Mouse (Mus musculus) heart, postnatal 0 days (tissue): ENCODE measurements at regions not wholly inside any gene's neighbourhood (a gene's known extent, or its start where the extent isn't known, plus 50 kb on each side); places are given as distances from the start of the nearest gene placed in this dataset.

Experiments
- ATAC-seq: fragments of 200-750 bp; cut with Nextera tagmentation; 2 replicates; pipeline ENCODE4 v1.8.0; 2017; ENCODE audit warnings: low read depth, moderate number of reproducible peaks, moderate library complexity; ENCODE audit not compliant: insufficient read depth
- DNase-seq: peaks from one replicate; pipeline ENCODE4 v3.0.0-alpha.2; 2016; ENCODE audit warnings: low spot score
- H3K27ac ChIP-seq: fragments of 300-500 bp; sonication (generic); 2 replicates; pipeline ENCODE4 v1.5.1; 2014; ENCODE audit warnings: low read depth, mild to moderate bottlenecking
- H3K27me3 ChIP-seq: fragments of 300-500 bp; sonication (generic); 2 replicates; pipeline ENCODE4 v1.6.1; 2014; ENCODE audit warnings: low read length, mixed read lengths; ENCODE audit not compliant: control insufficient read depth, insufficient read depth
- H3K36me3 ChIP-seq: fragments of 300-500 bp; sonication (generic); replicated peaks from 2 replicates; pipeline ENCODE4 v1.6.1; 2014; ENCODE audit warnings: low read length, mixed read lengths; ENCODE audit not compliant: control insufficient read depth, insufficient read depth
- H3K4me1 ChIP-seq: fragments of 300-500 bp; sonication (generic); 2 replicates; pipeline ENCODE4 v1.6.1; 2014; ENCODE audit warnings: antibody characterized with exemption; ENCODE audit not compliant: control insufficient read depth, insufficient read depth
- H3K4me2 ChIP-seq: fragments of 300-500 bp; sonication (generic); 2 replicates; pipeline ENCODE4 v1.6.1; 2014; ENCODE audit warnings: low read depth, mild to moderate bottlenecking, low read length, moderate library complexity
- H3K4me3 ChIP-seq: fragments of 300-500 bp; sonication (generic); 2 replicates; pipeline ENCODE4 v1.5.1; 2014; ENCODE audit warnings: low read depth, low read length
- H3K9ac ChIP-seq: fragments of 300-500 bp; sonication (generic); replicated peaks from 2 replicates; pipeline ENCODE4 v1.6.1; 2014; ENCODE audit warnings: low read depth, low read length, mixed read lengths
- H3K9me3 ChIP-seq: fragments of 300-500 bp; sonication (generic); replicated peaks from 2 replicates; pipeline ENCODE4 v1.6.1; 2016; ENCODE audit warnings: low read length; ENCODE audit not compliant: control insufficient read depth
- CTCF ChIP-seq: IDR thresholded peaks from 2 replicates; pipeline ENCODE4 v1.5.1; 2016; ENCODE audit warnings: antibody characterized with exemption, control low read depth, low read depth
- EP300 ChIP-seq: IDR thresholded peaks from 2 replicates; pipeline ENCODE4 v1.6.1; 2016; ENCODE audit warnings: antibody characterized with exemption, low read depth
- WGBS: fragments of 180-500 bp; shearing (Covaris S2); extraction: QIAGEN DNeasy Blood & Tissue Kit; methylation state at CpG from one replicate; pipeline ENCODE4 v1.1.7; 2014; 5-methylcytosine and 5-hydroxymethylcytosine counted together

- no peak overlapping the region for H3K9ac ChIP-seq
- H3K27ac ChIP-seq, result no peak overlapping the region
- H3K4me3 ChIP-seq, result no peak overlapping the region
- no peak for TF ChIP-seq EP300
- TF ChIP-seq CTCF, result no peak
- no peak overlapping the region for H3K4me2 ChIP-seq
- no peaks in the 10 kb centered on the region for H3K9me3 ChIP-seq
- peak; percentile 5 for DNase-seq
- 59% methylated on average over 6 of the region's 6 CpGs for WGBS
- no peaks in the 10 kb centered on the region for H3K4me1 ChIP-seq
- no peaks in the 10 kb centered on the region for H3K36me3 ChIP-seq
- no peaks in the 10 kb centered on the region for H3K27me3 ChIP-seq
- no peak for ATAC-seq
Observed at GRCm38 (mm10) chrX:14273628-14274337, 62.8 kb downstream of the H2al1n start.

- no peaks in the 10 kb centered on the region for H3K4me1 ChIP-seq
- no peak for ATAC-seq
- no peaks in the 10 kb centered on the region for H3K27me3 ChIP-seq
- no peak for DNase-seq
- H3K9me3 ChIP-seq, result no peaks in the 10 kb centered on the region
- H3K36me3 ChIP-seq, result no peaks in the 10 kb centered on the region
- no peak overlapping the region for H3K9ac ChIP-seq
- WGBS, result 45% methylated on average over 2 of the region's 2 CpGs
- no peak overlapping the region for H3K4me2 ChIP-seq
- no peak overlapping the region for H3K27ac ChIP-seq
- TF ChIP-seq CTCF, result no peak
- TF ChIP-seq EP300, result no peak
- H3K4me3 ChIP-seq, result no peak overlapping the region
Observed at GRCm38 (mm10) chrX:14279312-14279711, 68.4 kb downstream of the H2al1n start.

GRCm38 (mm10) chrX:14279736-14280135, 68.8 kb downstream of the H2al1n start:
- H3K4me1 ChIP-seq, result no peaks in the 10 kb centered on the region

GRCm38 (mm10) chrX:14294890-14295289, 83.9 kb downstream of the H2al1n start:
- Histone ChIP-seq H3K4me3 (no peak overlapping the region), H3K27me3 (no peaks in the 10 kb centered on the region), H3K4me1 (no peaks in the 10 kb centered on the region), H3K27ac (no peak overlapping the region), H3K4me2 (no peak overlapping the region), H3K9me3 (no peaks in the 10 kb centered on the region), H3K36me3 (no peaks in the 10 kb centered on the region), H3K9ac (no peak overlapping the region)
- no peak for DNase-seq
- TF ChIP-seq EP300, result no peak
- 85% methylated on average over 6 of the region's 6 CpGs for WGBS
- no peak for ATAC-seq

More at GRCm38 (mm10) chrX:14279736-14280135, 68.8 kb downstream of the H2al1n start:
- Histone ChIP-seq H3K9ac (no peak overlapping the region), H3K36me3 (no peaks in the 10 kb centered on the region), H3K4me2 (no peak overlapping the region), H3K27ac (no peak overlapping the region), H3K9me3 (no peaks in the 10 kb centered on the region), H3K27me3 (no peaks in the 10 kb centered on the region), H3K4me3 (no peak overlapping the region)
- ATAC-seq, result no peak
- TF ChIP-seq CTCF (no peak), EP300 (no peak)
- no peak for DNase-seq

- H3K9ac ChIP-seq, result no peak overlapping the region
Observed at GRCm38 (mm10) chrX:14302125-14302524, 91.2 kb downstream of the H2al1n start.

GRCm38 (mm10) chrX:14312746-14313145, 101.8 kb downstream of the H2al1n start:
- Histone ChIP-seq H3K4me2 (no peak overlapping the region), H3K27me3 (no peaks in the 10 kb centered on the region), H3K36me3 (no peaks in the 10 kb centered on the region), H3K4me1 (no peaks in the 10 kb centered on the region), H3K9me3 (no peaks in the 10 kb centered on the region), H3K27ac (no peak overlapping the region), H3K4me3 (no peak overlapping the region), H3K9ac (no peak overlapping the region)
- WGBS, result 35% methylated on average over 1 of the region's 1 CpGs
- TF ChIP-seq EP300 (no peak), CTCF (peak; percentile 31)
- ATAC-seq, result no peak
- no peak for DNase-seq

More at GRCm38 (mm10) chrX:14302125-14302524, 91.2 kb downstream of the H2al1n start:
- Histone ChIP-seq H3K4me1 (no peaks in the 10 kb centered on the region), H3K4me2 (no peak overlapping the region), H3K36me3 (no peaks in the 10 kb centered on the region), H3K27ac (no peak overlapping the region), H3K27me3 (no peaks in the 10 kb centered on the region), H3K4me3 (no peak overlapping the region), H3K9me3 (no peaks in the 10 kb centered on the region)
- no peak for DNase-seq
- WGBS, result 88% methylated on average over 1 of the region's 1 CpGs
- TF ChIP-seq CTCF (no peak), EP300 (no peak)
- no peak for ATAC-seq
